Mouse (Mus musculus) olfactory bulb, adult 2 months (tissue): ENCODE measurements around the gene Aldh1a1.

Experiments
- CTCF ChIP-seq: fragments of 200-500 bp; IDR thresholded peaks from 2 replicates; pipeline ENCODE4 v1.5.1; 2012; ENCODE audit warnings: low read depth, mild to moderate bottlenecking, low read length, moderate library complexity; ENCODE audit not compliant: insufficient read depth
- POLR2A ChIP-seq: fragments of 200-500 bp; IDR thresholded peaks from 2 replicates; pipeline ENCODE4 v1.6.1; 2012; ENCODE audit warnings: mild to moderate bottlenecking, low read depth, low read length, moderate library complexity; ENCODE audit not compliant: insufficient read depth

DNA sequence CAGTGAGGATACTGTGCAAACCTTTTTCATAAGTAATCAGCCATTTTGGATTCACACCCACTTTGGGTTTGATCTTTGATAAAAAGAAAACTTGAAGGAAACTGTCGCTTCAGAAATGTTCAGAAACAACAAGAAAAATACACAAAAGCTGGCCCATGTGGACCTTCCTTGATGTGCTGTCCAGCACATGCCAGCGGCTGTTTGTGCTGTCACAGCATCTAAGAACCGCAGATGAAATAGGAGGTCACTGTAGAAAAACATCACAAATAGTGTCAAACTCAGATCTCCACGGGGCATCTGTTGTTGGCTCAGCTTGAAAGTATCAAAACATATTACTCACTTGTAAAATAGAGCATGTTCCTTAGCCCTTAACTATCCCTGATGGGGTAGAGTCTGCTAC is 73.8 kb downstream of the Aldh1a1 start:
- no peak for TF ChIP-seq POLR2A
- TF ChIP-seq CTCF, result no peak
